Mouse (Mus musculus) limb, embryonic 12.5 days (tissue): ENCODE results near the gene Mapkbp1. TPM values are rescaled to one million over a fixed set of nuclear protein-coding genes. Genes with fewer than 3 reads are reported as not detected.

Experiments
- ATAC-seq: fragments of 200-750 bp; cut with Nextera tagmentation; 2 replicates; pipeline ENCODE4 v1.8.0; 2017; ENCODE audit warnings: low read depth, moderate TSS enrichment; ENCODE audit not compliant: insufficient number of reproducible peaks, insufficient read depth, low FRiP score, low TSS enrichment
- H3K27ac ChIP-seq: fragments of 300-500 bp; sonication (generic); 2 replicates; pipeline ENCODE4 v1.5.1; 2016; ENCODE audit warnings: mild to moderate bottlenecking, moderate library complexity
- H3K27me3 ChIP-seq: fragments of 300-500 bp; sonication (generic); 2 replicates; pipeline ENCODE4 v1.6.1; 2016; ENCODE audit warnings: mild to moderate bottlenecking, moderate library complexity
- H3K36me3 ChIP-seq: fragments of 300-500 bp; sonication (generic); 2 replicates; pipeline ENCODE4 v1.6.1; 2016; ENCODE audit warnings: mild to moderate bottlenecking, moderate library complexity
- H3K4me1 ChIP-seq: fragments of 300-500 bp; sonication (generic); replicated peaks from 2 replicates; pipeline ENCODE4 v1.6.1; 2016
- H3K4me2 ChIP-seq: fragments of 300-500 bp; sonication (generic); 2 replicates; pipeline ENCODE4 v1.6.1; 2016; ENCODE audit warnings: mild to moderate bottlenecking, moderate library complexity
- H3K4me3 ChIP-seq: fragments of 300-500 bp; sonication (generic); replicated peaks from 2 replicates; pipeline ENCODE4 v1.5.1; 2016; ENCODE audit warnings: mild to moderate bottlenecking
- H3K9ac ChIP-seq: fragments of 300-500 bp; sonication (generic); replicated peaks from 2 replicates; pipeline ENCODE4 v1.6.1; 2016; ENCODE audit warnings: mild to moderate bottlenecking, moderate library complexity
- H3K9me3 ChIP-seq: fragments of 300-500 bp; sonication (generic); 2 replicates; pipeline ENCODE4 v1.6.1; 2016; ENCODE audit warnings: mild to moderate bottlenecking, moderate library complexity
- WGBS: fragments of 180-500 bp; shearing (Covaris S2); methylation state at CpG from one replicate; pipeline ENCODE4 v1.1.7; 2016; 5-methylcytosine and 5-hydroxymethylcytosine counted together
- polyA plus RNA-seq: library from polyadenylated mRNA; unstranded; fragments of >200 nt; fragmentation: Nextera tagmentation; extraction: Ambion mirVana; gene quantifications from 2 replicates; pipeline ENCODE4 v1.2.1, GENCODE M21; 2016

Gene Mapkbp1
- polyA plus RNA-seq, 1 experiment from 2014 or later, result 3.4 TPM

GRCm38 (mm10) chr2:120008672-120009071, 36.2 kb downstream of the Mapkbp1 start:
- H3K9me3 ChIP-seq, result no peaks in the 10 kb centered on the region
- no peaks in the 10 kb centered on the region for H3K27me3 ChIP-seq
- H3K4me3 ChIP-seq, result no peak overlapping the region
- H3K4me2 ChIP-seq, result no peak overlapping the region
- no peak for ATAC-seq
- 66% methylated on average over 4 of the region's 4 CpGs for WGBS
- H3K27ac ChIP-seq, result no peak overlapping the region
- H3K4me1 ChIP-seq, result no peaks in the 10 kb centered on the region
- peaks cover 17% of the 10 kb centered on the region for H3K36me3 ChIP-seq
- H3K9ac ChIP-seq, result no peak overlapping the region

- peak; percentile 20; the same call in 1 of the 2 replicates for ATAC-seq
Measured at GRCm38 (mm10) chr2:120011462-120012200, 39.1 kb downstream of the Mapkbp1 start.

GRCm38 (mm10) chr2:120012924-120013323, 40.4 kb downstream of the Mapkbp1 start:
- Histone ChIP-seq H3K9ac (no peak overlapping the region), H3K9me3 (no peaks in the 10 kb centered on the region), H3K36me3 (peaks cover 45% of the 10 kb centered on the region), H3K27ac (no peak overlapping the region), H3K4me2 (no peak overlapping the region), H3K4me1 (no peaks in the 10 kb centered on the region), H3K27me3 (no peaks in the 10 kb centered on the region), H3K4me3 (no peak overlapping the region)
- ATAC-seq, result no peak
- 82% methylated on average over 13 of the region's 13 CpGs for WGBS

More at GRCm38 (mm10) chr2:120011462-120012200, 39.1 kb downstream of the Mapkbp1 start:
- WGBS, result 80% methylated on average over 8 of the region's 8 CpGs
- Histone ChIP-seq H3K27me3 (no peaks in the 10 kb centered on the region), H3K27ac (no peak overlapping the region), H3K9me3 (no peaks in the 10 kb centered on the region), H3K36me3 (peaks cover 32% of the 10 kb centered on the region), H3K4me1 (no peaks in the 10 kb centered on the region), H3K4me3 (no peak overlapping the region), H3K4me2 (no peak overlapping the region), H3K9ac (no peak overlapping the region)

DNA sequence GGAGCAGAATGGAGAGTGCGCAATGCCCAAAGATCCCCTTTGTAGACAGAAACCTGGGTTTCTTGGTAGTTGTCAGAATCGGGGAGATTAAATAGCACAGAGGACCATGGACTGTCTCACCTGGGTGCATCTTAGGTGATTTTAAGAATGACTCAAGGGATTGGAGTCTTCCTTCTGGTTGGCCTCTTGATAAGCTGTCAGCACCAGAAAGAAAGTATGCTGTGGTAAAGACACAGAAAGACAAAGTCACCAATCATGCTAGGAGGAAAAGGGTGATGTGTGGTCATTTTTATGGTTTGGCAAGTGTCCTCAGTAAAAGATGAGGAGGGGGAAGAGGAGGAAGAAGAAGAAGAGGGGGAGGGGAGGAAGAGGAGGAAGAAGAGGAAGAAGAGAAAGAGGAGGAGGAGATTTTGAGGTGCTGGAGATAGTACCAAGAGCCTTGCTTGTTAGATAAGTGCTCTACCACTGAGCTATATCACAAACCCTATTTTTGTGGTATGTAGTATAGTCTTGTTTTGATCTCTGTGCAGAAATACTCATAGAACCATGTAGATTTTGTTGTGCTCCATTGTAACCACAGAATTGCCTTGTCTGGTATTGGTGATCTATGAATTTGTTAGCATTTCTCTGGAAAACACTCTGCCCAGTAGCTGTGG, 41.5 kb downstream of the Mapkbp1 start:
- Histone ChIP-seq H3K4me2 (no peak overlapping the region), H3K36me3 (peaks cover 55% of the 10 kb centered on the region), H3K4me3 (no peak overlapping the region), H3K4me1 (no peaks in the 10 kb centered on the region), H3K27ac (no peak overlapping the region), H3K27me3 (no peaks in the 10 kb centered on the region), H3K9ac (no peak overlapping the region), H3K9me3 (no peaks in the 10 kb centered on the region)
- WGBS, result 91% methylated on average over 2 of the region's 2 CpGs
- ATAC-seq, result no peak

- no peak overlapping the region for H3K9ac ChIP-seq
- no peak overlapping the region for H3K27ac ChIP-seq
- no peaks in the 10 kb centered on the region for H3K9me3 ChIP-seq
- 91% methylated on average over 4 of the region's 4 CpGs for WGBS
- H3K27me3 ChIP-seq, result no peaks in the 10 kb centered on the region
- no peak overlapping the region for H3K4me2 ChIP-seq
- no peak overlapping the region for H3K4me3 ChIP-seq
- H3K36me3 ChIP-seq, result peaks cover 75% of the 10 kb centered on the region
- ATAC-seq, result no peak
- no peaks in the 10 kb centered on the region for H3K4me1 ChIP-seq
Measured at GRCm38 (mm10) chr2:120015882-120016281, 43.4 kb downstream of the Mapkbp1 start.

GRCm38 (mm10) chr2:120017599-120017998, 45.1 kb downstream of the Mapkbp1 start:
- peaks cover 90% of the 10 kb centered on the region for H3K36me3 ChIP-seq
- no peak overlapping the region for H3K27ac ChIP-seq
- no peaks in the 10 kb centered on the region for H3K9me3 ChIP-seq
- H3K4me1 ChIP-seq, result no peaks in the 10 kb centered on the region
- H3K4me2 ChIP-seq, result no peak overlapping the region
- 92% methylated on average over 12 of the region's 12 CpGs for WGBS
- no peak overlapping the region for H3K4me3 ChIP-seq
- H3K27me3 ChIP-seq, result no peaks in the 10 kb centered on the region
- ATAC-seq, result no peak
- H3K9ac ChIP-seq, result no peak overlapping the region

DNA sequence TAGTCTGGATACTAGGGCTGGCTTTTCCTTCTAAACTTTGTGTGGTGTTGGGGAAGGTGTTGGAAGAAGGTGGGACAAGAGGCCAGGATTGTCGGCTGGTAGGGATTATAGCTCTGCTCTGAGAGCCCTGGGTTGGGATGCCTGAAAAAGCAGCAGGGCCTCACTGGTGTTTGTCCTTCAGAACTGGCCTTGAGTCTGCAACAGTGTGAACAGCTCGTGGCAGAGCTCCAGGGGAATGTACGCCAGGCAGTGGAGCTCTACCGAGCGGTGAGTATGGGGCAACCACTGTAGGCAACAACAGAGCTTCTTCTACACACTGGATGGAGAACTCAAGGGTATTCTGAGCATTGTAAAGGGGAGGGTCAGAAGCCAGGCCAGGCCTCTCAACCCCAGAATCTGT, 51.8 kb downstream of the Mapkbp1 start:
- Histone ChIP-seq H3K9me3 (no peaks in the 10 kb centered on the region), H3K36me3 (peaks cover 58% of the 10 kb centered on the region), H3K27me3 (no peaks in the 10 kb centered on the region), H3K4me2 (no peak overlapping the region), H3K9ac (no peak overlapping the region), H3K4me1 (peaks cover 12% of the 10 kb centered on the region), H3K27ac (no peak overlapping the region), H3K4me3 (no peak overlapping the region)
- ATAC-seq, result no peak
- WGBS, result 83% methylated on average over 5 of the region's 5 CpGs

GRCm38 (mm10) chr2:120026984-120027949, 54.8 kb downstream of the Mapkbp1 start, which contains the start of the genes Jmjd7 and Gm28042:
TSS of gene Jmjd7 (plus strand) at chr2:120027483.
TSS of gene Gm28042 (plus strand) at chr2:120027493.
- H3K4me3 ChIP-seq, result peak within 1 kb of the TSS; percentile 78
- ATAC-seq, result peak; percentile 74; the same call in 1 of the 2 replicates
- H3K9me3 ChIP-seq, result no peaks in the 10 kb centered on the region
- H3K27me3 ChIP-seq, result no peaks in the 10 kb centered on the region
- H3K4me1 ChIP-seq, result peaks cover 12% of the 10 kb centered on the region
- H3K9ac ChIP-seq, result peak within 1 kb of the TSS; percentile 85
- H3K4me2 ChIP-seq, result peak within 1 kb of the TSS; percentile 68
- 6% methylated on average over 50 of the region's 50 CpGs for WGBS
- peak within 1 kb of the TSS; percentile 94 for H3K27ac ChIP-seq
- peaks cover 56% of the 10 kb centered on the region for H3K36me3 ChIP-seq

DNA sequence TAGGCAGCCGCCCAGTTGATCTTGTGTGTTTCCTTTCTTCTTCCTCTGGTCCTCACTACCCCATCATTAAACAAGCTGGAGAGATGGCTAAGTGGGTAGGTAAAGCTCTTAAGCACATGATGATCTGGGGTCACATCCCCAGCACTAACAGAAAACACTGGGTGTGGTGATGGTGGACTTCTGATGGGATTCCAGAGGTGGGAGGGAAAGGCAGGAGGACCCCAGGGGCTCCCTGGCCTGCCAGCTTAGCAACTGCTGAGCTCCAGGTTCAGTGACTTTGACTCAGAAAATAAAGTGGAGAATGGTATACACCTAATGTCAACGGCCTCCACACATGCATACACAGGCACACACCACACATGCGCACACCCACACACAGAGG, 55.4 kb downstream of the Mapkbp1 start:
- H3K4me3 ChIP-seq, result peak overlapping the region; percentile 78
- H3K4me1 ChIP-seq, result peaks cover 12% of the 10 kb centered on the region
- peak; percentile 26; the same call in 1 of the 2 replicates for ATAC-seq
- peak overlapping the region; percentile 94 for H3K27ac ChIP-seq
- peak overlapping the region; percentile 85 for H3K9ac ChIP-seq
- peaks cover 56% of the 10 kb centered on the region for H3K36me3 ChIP-seq
- peak overlapping the region; percentile 68 for H3K4me2 ChIP-seq
- 43% methylated on average over 3 of the region's 3 CpGs for WGBS
- H3K9me3 ChIP-seq, result no peaks in the 10 kb centered on the region
- H3K27me3 ChIP-seq, result no peaks in the 10 kb centered on the region

DNA sequence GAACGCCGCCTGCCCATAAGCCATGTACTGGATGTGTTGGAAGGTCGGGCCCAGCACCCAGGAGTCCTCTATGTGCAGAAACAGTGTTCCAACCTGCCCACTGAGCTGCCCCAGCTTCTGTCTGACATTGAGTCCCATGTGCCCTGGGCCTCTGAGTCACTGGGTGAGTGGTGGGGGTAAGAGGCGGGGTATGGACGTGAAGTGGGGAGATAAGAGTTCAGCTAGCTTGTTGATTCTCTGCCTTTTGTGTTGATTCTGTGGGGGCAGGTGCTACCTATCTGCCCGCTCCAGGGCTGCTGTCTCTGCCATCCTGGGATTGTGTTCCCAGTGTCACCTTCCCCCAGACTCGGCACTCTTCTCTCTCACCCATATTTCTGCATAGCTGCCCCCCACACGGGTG, 57.9 kb downstream of the Mapkbp1 start:
- 89% methylated on average over 8 of the region's 8 CpGs for WGBS
- Histone ChIP-seq H3K4me1 (peaks cover 12% of the 10 kb centered on the region), H3K4me3 (no peak overlapping the region), H3K36me3 (peaks cover 61% of the 10 kb centered on the region), H3K9me3 (no peaks in the 10 kb centered on the region), H3K9ac (no peak overlapping the region), H3K27me3 (no peaks in the 10 kb centered on the region), H3K27ac (no peak overlapping the region), H3K4me2 (no peak overlapping the region)
- ATAC-seq, result no peak
